Mouse (Mus musculus) liver, embryonic 15.5 days (tissue): ENCODE data around the gene Nup188. TPM values are rescaled to one million over a fixed set of nuclear protein-coding genes. Genes with fewer than 3 reads are reported as not detected.

ENCODE experiments used
- ATAC-seq: fragments of 200-750 bp; cut with Nextera tagmentation; 2 replicates; pipeline ENCODE4 v1.8.0; 2017; ENCODE audit warnings: moderate number of reproducible peaks, mild to moderate bottlenecking, moderate library complexity; ENCODE audit not compliant: insufficient read depth
- H3K27ac ChIP-seq: fragments of 300-500 bp; sonication (generic); replicated peaks from 2 replicates; pipeline ENCODE4 v1.5.1; 2015; ENCODE audit warnings: mild to moderate bottlenecking, inconsistent platforms
- H3K27me3 ChIP-seq: fragments of 300-500 bp; sonication (generic); 2 replicates; pipeline ENCODE4 v1.6.1; 2015; ENCODE audit warnings: mild to moderate bottlenecking, inconsistent platforms
- H3K36me3 ChIP-seq: fragments of 300-500 bp; sonication (generic); replicated peaks from 2 replicates; pipeline ENCODE4 v1.6.1; 2015; ENCODE audit warnings: moderate library complexity, mild to moderate bottlenecking, inconsistent platforms
- H3K4me1 ChIP-seq: fragments of 300-500 bp; sonication (generic); replicated peaks from 2 replicates; pipeline ENCODE4 v1.6.1; 2015; ENCODE audit warnings: inconsistent platforms
- H3K4me2 ChIP-seq: fragments of 300-500 bp; sonication (generic); 2 replicates; pipeline ENCODE4 v1.6.1; 2015; ENCODE audit warnings: moderate library complexity, mild to moderate bottlenecking, inconsistent platforms
- H3K4me3 ChIP-seq: fragments of 300-500 bp; sonication (generic); replicated peaks from 2 replicates; pipeline ENCODE4 v1.5.1; 2015; ENCODE audit warnings: mild to moderate bottlenecking, inconsistent platforms
- H3K9ac ChIP-seq: fragments of 300-500 bp; sonication (generic); 2 replicates; pipeline ENCODE4 v1.6.1; 2015; ENCODE audit warnings: moderate library complexity, mild to moderate bottlenecking, inconsistent platforms
- H3K9me3 ChIP-seq: fragments of 300-500 bp; sonication (generic); replicated peaks from 2 replicates; pipeline ENCODE4 v1.6.1; 2016; ENCODE audit warnings: inconsistent platforms
- WGBS: fragments of 180-500 bp; shearing (Covaris S2); methylation state at CpG from one replicate; pipeline ENCODE4 v1.1.7; 2015; ENCODE audit warnings: mixed read lengths; ENCODE audit not compliant: insufficient replicate concordance; 5-methylcytosine and 5-hydroxymethylcytosine counted together
- polyA plus RNA-seq: library from polyadenylated mRNA; unstranded; fragments of >200 nt; fragmentation: Nextera tagmentation; extraction: Ambion mirVana; gene quantifications from 2 replicates; pipeline ENCODE4 v1.2.1, GENCODE M21; 2015

Gene Nup188
- polyA plus RNA-seq, 1 experiment from 2014 or later: 13.6 TPM

- Histone ChIP-seq H3K27ac (no peak overlapping the region), H3K36me3 (peaks cover 64% of the 10 kb centered on the region), H3K4me2 (no peak overlapping the region), H3K27me3 (no peaks in the 10 kb centered on the region), H3K9ac (no peak overlapping the region), H3K4me3 (no peak overlapping the region), H3K4me1 (peaks cover 70% of the 10 kb centered on the region), H3K9me3 (no peaks in the 10 kb centered on the region)
- 81% methylated on average over 5 of the region's 5 CpGs for WGBS
- ATAC-seq: no peak
Observed at GRCm38 (mm10) chr2:30247036-30247435, 39.2 kb upstream of the Nup188 start.

- 68% methylated on average over 4 of the region's 4 CpGs for WGBS
- Histone ChIP-seq H3K4me1 (peaks cover 69% of the 10 kb centered on the region), H3K4me3 (no peak overlapping the region), H3K4me2 (no peak overlapping the region), H3K27ac (no peak overlapping the region), H3K36me3 (peaks cover 61% of the 10 kb centered on the region), H3K9me3 (no peaks in the 10 kb centered on the region), H3K9ac (no peak overlapping the region), H3K27me3 (no peaks in the 10 kb centered on the region)
- no peak for ATAC-seq
Observed at GRCm38 (mm10) chr2:30247681-30248080, 38.5 kb upstream of the Nup188 start.

GRCm38 (mm10) chr2:30249182-30249581 lies 37.0 kb upstream of the Nup188 start:
- no peak for ATAC-seq
- H3K27ac ChIP-seq: no peak overlapping the region
- H3K27me3 ChIP-seq: no peaks in the 10 kb centered on the region
- 95% methylated on average over 3 of the region's 3 CpGs for WGBS
- peaks cover 69% of the 10 kb centered on the region for H3K4me1 ChIP-seq
- H3K9me3 ChIP-seq: no peaks in the 10 kb centered on the region
- H3K4me3 ChIP-seq: no peak overlapping the region
- H3K36me3 ChIP-seq: peaks cover 53% of the 10 kb centered on the region
- H3K9ac ChIP-seq: no peak overlapping the region
- H3K4me2 ChIP-seq: no peak overlapping the region

- WGBS: 71% methylated on average over 10 of the region's 10 CpGs
- H3K27me3 ChIP-seq: no peaks in the 10 kb centered on the region
- H3K4me1 ChIP-seq: peaks cover 56% of the 10 kb centered on the region
- H3K9me3 ChIP-seq: no peaks in the 10 kb centered on the region
- no peak overlapping the region for H3K4me2 ChIP-seq
- H3K4me3 ChIP-seq: no peak overlapping the region
- H3K27ac ChIP-seq: no peak overlapping the region
- no peak overlapping the region for H3K9ac ChIP-seq
- no peak for ATAC-seq
- H3K36me3 ChIP-seq: peaks cover 51% of the 10 kb centered on the region
Observed at GRCm38 (mm10) chr2:30250166-30251128, 35.8 kb upstream of the Nup188 start.

- Histone ChIP-seq H3K27ac (peak overlapping the region; percentile 51), H3K9me3 (no peaks in the 10 kb centered on the region), H3K36me3 (peaks cover 56% of the 10 kb centered on the region), H3K4me1 (peaks cover 46% of the 10 kb centered on the region), H3K9ac (no peak overlapping the region), H3K27me3 (no peaks in the 10 kb centered on the region), H3K4me3 (no peak overlapping the region), H3K4me2 (peak overlapping the region; percentile 18; the same call in 1 of the 2 replicates)
- peak; percentile 67 for ATAC-seq
- WGBS: 38% methylated on average over 5 of the region's 5 CpGs
Observed at GRCm38 (mm10) chr2:30251417-30252104, 34.6 kb upstream of the Nup188 start.

DNA sequence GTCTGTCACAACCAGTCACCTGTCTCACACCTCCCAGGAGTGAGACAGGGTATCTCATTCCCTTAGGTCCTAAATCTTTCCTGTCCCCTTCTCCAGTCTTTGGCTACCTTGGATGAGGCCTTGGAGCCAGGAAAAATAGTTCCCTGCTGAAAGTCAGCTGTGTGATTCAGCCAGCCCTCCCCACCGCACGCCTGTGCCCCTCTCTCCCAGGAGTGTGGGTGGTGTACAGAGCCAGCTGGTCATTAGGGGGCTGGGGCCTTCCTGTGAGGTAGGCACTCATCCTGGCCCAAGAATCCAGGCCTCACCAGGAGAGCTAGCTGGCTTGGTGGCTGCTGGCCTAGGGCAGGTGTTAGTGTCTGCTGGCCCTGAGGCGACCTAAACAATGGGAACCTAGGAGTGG lies 33.7 kb upstream of the Nup188 start:
- H3K9me3 ChIP-seq: no peaks in the 10 kb centered on the region
- H3K4me1 ChIP-seq: peaks cover 40% of the 10 kb centered on the region
- no peak overlapping the region for H3K9ac ChIP-seq
- no peak for ATAC-seq
- H3K27me3 ChIP-seq: no peaks in the 10 kb centered on the region
- no peak overlapping the region for H3K4me2 ChIP-seq
- no peak overlapping the region for H3K27ac ChIP-seq
- no peak overlapping the region for H3K4me3 ChIP-seq
- 68% methylated on average over 3 of the region's 3 CpGs for WGBS
- peaks cover 66% of the 10 kb centered on the region for H3K36me3 ChIP-seq

DNA sequence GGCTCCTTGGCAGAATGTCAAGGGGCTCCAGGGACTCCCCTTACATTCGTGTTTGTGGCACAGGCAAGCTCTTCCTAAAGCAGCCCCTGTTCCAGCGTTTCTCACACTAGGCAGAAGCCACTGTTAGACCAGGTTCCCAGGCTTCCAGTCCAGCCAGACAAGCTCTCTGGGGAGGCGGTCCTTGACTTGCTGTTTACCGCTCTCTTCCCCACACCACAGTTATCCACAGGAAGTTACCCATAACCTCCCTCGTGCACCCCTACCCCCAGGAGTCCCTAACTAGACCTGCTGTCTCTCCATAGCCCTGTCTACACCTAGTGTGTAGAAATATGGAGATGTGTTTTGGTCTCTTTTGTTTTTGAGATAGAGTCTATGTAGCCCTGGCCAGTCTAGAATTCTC lies 32.4 kb upstream of the Nup188 start:
- Histone ChIP-seq H3K4me2 (no peak overlapping the region), H3K9me3 (no peaks in the 10 kb centered on the region), H3K36me3 (peaks cover 67% of the 10 kb centered on the region), H3K4me1 (peaks cover 48% of the 10 kb centered on the region), H3K9ac (no peak overlapping the region), H3K27me3 (no peaks in the 10 kb centered on the region), H3K4me3 (no peak overlapping the region), H3K27ac (no peak overlapping the region)
- ATAC-seq: no peak
- WGBS: 41% methylated on average over 5 of the region's 5 CpGs

DNA sequence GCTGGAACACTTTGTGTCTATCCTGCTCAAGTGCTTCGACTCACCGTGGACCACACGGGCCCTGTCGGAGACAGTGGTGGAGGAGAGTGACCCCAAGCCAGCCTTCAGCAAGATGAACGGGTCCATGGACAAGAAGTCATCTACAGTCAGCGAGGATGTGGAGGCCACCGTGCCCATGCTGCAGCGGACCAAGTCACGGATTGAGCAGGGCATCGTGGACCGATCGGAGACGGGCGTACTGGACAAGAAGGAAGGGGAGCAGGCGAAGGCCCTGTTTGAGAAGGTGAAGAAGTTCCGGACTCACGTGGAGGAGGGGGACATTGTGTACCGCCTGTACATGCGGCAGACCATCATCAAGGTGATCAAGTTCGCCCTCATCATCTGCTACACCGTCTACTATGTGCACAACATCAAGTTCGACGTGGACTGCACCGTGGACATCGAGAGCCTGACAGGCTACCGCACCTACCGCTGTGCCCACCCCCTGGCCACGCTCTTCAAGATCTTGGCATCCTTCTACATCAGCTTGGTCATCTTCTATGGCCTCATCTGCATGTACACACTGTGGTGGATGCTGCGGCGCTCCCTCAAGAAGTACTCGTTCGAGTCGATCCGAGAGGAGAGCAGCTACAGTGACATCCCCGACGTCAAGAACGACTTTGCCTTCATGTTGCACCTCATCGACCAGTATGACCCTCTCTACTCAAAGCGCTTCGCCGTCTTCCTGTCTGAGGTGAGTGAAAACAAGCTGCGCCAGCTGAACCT lies 30.4 kb upstream of the Nup188 start:
- 92% methylated on average over 42 of the region's 42 CpGs for WGBS
- no peak overlapping the region for H3K27ac ChIP-seq
- no peak overlapping the region for H3K4me2 ChIP-seq
- no peaks in the 10 kb centered on the region for H3K9me3 ChIP-seq
- H3K4me1 ChIP-seq: peaks cover 51% of the 10 kb centered on the region
- H3K9ac ChIP-seq: no peak overlapping the region
- no peak overlapping the region for H3K4me3 ChIP-seq
- no peak for ATAC-seq
- H3K27me3 ChIP-seq: no peaks in the 10 kb centered on the region
- H3K36me3 ChIP-seq: peaks cover 69% of the 10 kb centered on the region

- 90% methylated on average over 30 of the region's 30 CpGs for WGBS
- Histone ChIP-seq H3K27me3 (no peaks in the 10 kb centered on the region), H3K9ac (no peak overlapping the region), H3K36me3 (peaks cover 78% of the 10 kb centered on the region), H3K4me2 (no peak overlapping the region), H3K27ac (no peak overlapping the region), H3K9me3 (no peaks in the 10 kb centered on the region), H3K4me1 (peaks cover 41% of the 10 kb centered on the region), H3K4me3 (no peak overlapping the region)
- ATAC-seq: no peak
Observed at GRCm38 (mm10) chr2:30256616-30257350, 29.4 kb upstream of the Nup188 start.

- no peak for ATAC-seq
Observed at GRCm38 (mm10) chr2:30257699-30258460, 28.3 kb upstream of the Nup188 start.

More at GRCm38 (mm10) chr2:30257699-30258460, 28.3 kb upstream of the Nup188 start:
- WGBS: 48% methylated on average over 7 of the region's 7 CpGs
- Histone ChIP-seq H3K4me2 (no peak overlapping the region), H3K27ac (no peak overlapping the region), H3K27me3 (no peaks in the 10 kb centered on the region), H3K4me1 (peaks cover 31% of the 10 kb centered on the region), H3K4me3 (no peak overlapping the region), H3K9ac (no peak overlapping the region), H3K36me3 (peaks cover 82% of the 10 kb centered on the region), H3K9me3 (no peaks in the 10 kb centered on the region)
